Mouse (Mus musculus) testis, postnatal 14 days (tissue): ENCODE measurements around the gene Rpl3.

ENCODE experiments used
- DNase-seq: peaks from one replicate; pipeline ENCODE4 v3.0.0; 2021; ENCODE audit warnings: low spot score

Rpl3 gene

DNA sequence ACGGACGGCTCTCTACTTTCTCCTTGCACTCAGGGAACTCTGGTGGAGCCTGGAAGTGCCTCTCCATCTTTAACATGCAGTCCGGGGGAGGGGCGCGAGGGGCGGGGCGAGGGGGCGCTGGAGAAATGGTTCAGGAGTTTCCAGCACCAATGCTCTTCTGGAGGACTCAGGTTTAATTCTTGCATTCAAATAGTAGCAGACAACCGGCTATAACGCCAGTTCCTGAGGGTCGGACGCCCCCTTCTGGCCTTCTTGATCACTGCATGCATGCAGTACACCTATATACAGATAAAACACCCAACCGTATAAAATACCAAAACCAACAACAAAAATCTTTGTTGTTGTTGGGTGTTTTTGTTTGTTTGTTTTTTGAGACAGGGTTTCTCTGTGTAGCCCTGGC is 26.3 kb downstream of the Rpl3 start:
- peak; percentile 70 for DNase-seq

DNA sequence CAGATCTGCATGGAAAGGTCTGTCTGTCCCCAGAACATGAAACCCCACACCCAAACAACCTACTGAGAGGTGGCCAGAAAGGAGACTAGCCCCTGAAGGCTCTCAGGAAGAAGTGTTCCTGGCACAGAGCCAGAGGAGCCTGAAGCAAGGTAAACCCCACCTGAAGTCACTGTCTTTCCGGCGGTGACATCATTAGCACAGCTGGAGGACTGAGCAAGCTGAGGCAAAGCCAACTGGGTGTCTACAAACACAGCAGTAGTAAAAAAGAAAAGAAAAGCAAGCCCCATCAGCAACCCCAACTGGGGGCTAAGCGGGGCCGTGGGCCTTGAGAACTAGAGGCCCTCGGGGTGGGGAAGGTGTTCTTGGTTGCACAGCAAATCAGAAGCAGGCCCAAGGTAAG is 26.7 kb downstream of the Rpl3 start:
- no peak for DNase-seq

DNA sequence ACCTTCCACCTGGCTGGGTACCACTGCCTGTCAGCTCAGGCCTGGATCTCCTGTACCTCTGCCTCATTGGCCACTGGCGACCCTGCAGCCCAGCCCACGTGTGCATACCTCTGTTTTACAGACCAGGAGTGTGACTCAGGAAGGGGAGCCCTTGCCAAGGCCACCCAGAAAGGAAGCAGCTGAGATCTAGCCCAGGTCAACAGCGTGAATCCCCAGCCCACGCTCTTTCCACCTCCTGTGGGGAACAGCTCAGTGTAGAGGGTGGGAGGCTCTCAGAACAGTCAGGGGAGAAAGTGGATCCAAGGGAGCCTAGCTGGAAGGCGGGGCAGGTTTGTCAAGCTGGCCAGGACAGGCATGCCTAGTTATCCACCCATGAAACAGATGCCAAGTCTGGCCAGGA is 28.8 kb downstream of the Rpl3 start:
- no peak for DNase-seq

DNA sequence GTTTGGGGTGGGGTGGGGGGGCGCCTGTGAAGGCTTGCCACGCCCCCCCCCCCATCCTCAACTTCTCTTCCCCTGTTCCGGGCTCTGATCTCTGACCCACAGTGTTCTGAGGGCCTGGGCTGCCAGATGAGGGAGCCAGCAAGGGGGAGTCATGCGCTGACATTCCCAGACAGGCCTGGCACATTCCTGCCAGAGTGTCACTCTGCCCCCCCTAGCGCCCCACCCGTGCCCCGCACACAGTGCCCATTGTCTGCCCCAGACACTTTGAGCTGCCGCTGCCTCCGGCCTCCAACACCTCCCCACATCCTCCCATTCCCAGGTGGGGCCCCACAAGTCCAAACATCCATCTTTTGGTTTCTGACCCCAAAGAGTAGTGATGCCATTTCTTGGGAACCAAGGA is 29.3 kb downstream of the Rpl3 start:
- no peak for DNase-seq

DNA sequence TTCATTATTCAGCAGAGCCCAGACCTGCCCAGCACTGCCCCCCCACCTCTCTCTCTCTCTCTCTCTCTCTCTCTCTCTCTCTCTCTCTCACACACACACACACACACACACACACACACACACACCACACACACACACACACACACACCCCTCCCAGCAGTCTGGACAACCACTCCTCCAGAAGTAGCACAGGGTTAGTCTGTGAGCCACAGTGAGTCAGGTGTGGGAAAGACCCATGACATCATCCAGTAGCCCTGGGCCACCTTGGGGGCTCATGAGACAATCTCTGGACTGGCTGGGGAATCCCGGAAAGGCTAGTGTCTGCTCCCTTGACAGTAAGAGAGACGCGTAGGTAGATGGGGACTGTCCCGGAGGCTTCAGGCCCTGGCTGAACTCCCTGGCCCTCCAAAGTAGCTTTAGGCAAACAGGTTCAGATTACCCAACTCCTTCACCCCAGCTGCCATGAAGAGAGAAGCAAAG is 30.6 kb downstream of the Rpl3 start:
- no peak for DNase-seq

DNA sequence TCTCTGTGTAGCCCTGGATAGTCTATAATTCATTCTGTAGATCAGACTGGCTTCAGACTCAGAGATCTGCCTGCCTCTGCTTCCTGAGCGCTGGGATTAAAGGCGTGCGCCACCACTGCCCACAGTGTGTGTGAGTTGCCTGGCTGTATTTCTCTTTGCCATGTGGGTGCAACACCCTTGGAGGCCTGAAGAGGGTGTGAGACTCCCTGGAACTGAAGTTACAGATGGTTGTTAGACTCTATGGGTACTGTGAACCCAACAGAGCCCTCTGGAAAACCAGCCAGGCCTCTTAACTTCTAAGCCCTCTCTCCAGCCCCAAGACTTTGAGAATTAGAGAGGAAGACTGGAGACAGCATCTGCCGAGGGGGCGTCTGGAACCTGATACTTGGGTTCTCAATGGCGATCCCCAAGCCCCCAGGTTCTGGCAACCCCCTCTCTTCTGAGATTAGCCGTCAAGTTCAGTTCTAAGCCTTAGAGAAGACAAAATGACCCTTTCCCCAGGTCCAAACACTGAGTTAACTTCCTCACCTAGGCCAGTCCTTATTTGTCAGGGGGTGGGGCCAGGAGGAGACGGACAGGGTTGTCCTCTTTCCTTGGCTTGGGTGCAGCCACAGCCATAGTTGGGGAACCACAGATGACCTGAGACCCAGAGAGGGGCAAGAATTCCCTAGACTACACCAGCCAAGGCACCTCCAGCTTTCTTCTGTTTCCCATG is 31.2 kb downstream of the Rpl3 start:
- DNase-seq = no peak

DNA sequence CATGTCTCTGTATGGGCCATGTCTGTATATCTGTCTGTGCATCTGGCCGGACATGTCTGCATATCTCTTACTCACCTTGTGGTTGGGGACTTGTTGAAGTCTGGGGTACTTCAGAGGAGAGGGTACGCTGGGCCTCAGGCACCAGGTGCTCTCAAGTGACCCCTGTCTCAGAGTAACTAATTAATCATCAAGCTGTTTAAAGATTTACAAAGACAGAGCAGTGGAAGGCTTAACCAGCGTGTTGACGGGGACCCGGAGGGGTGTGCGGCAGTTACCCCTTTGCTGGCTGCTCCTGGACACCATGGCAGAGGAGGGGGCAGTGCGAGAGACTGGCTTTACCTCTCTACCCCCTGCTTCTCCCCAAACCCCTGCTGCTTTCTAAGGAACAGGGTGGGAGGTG is 32.1 kb downstream of the Rpl3 start:
- no peak for DNase-seq

DNA sequence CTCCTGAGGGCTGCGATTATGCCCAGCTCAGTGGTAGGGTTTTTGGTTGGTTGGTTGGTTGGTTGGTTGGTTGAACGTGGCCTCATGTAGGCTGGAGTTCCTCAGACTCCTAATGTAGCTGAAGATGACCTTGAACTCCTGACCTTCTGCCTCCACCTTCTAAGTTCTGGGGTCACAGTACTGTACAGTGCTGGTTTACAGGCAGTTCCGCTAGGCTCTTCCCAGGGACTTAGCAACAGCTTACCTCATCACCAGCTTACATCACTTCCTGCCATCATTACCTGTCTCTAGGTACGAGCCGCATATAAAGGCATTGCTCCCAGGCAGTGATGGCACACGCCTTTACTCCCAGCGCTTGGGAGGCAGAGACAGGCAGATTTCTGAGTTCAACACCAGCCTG is 33.5 kb downstream of the Rpl3 start:
- no peak for DNase-seq

DNA sequence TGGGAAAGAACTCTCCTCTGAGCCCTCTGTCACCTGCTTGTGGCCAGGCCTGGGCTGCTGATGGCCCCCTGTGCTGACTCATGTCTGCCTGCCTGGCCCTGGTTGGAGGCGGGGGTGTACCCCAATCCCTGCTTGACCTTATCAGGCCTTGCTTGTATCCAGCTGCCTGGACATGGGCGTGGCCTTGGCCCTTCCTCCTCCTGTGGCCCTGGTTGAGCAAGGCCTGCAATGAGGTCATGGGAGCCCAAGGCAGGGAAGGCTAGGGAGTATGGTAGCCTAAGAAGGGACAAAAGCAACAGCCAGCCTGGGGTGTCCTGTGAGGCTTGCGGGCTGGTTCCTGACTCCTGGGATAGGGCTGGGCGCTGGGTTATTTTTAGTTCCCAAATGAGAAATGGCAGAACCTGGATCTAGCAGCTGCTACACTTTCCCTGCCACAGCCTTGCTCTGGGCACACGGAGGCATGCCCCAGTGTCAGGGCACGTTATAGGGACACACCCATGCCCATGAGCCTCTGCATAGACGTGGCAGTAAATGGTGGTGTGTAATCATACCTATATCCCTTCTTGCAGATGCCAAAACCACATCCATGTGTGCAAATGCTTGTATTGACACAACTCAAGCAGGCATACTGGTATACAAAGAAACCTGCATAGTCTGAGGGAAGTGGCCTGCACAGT is 37.5 kb downstream of the Rpl3 start:
- peak; percentile 43 for DNase-seq

DNA sequence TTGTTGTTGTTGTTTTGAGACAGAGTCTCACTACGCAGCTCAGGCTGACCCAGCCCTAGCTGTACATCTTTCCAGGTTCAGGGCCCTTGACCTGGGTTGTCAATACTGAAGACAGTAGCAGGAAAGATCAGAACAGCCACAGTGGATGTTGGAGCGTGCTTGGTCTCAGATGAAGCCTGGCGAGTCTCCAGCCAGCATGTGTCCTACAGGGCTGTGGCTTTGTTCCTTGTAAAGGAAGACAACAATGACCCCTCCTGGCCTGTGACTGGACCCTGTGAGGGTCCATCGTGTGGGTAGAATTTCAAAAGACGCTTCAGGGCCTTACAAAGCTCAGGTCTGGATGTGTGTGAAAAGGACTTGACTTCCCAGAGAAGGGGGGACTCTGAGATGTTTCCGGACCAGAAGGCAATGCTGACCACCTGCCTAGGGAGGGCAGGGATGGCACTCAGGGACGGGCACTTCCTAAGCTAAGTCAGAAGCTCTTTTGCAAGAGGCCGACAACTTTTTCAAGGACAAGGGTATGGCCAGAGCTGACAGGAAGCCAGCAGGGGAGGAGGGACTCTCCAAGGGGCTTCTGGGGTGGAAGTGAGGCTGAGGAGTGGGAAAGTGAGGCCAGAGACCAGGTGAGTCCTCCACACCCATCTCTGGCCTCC is 38.2 kb downstream of the Rpl3 start:
- no peak for DNase-seq

DNA sequence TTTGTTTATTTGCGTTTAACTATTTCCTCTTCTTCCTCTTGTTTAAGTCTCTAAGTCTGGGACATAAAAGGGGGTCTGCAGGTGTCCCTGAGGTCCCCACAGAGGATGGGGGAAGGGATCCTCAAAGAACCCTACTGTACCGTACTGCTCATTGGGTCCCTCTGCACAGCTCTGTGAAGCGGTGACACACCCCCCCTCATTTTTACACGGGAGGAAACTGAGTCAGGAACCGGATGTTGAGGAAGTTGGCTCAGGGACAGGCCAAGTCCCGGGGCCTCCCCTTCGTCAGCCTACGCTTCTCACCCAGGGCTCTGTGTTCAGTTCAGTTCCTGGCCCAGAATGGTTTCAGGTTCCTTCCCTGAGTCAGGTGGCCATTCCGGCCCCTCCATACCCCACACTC is 39.9 kb downstream of the Rpl3 start:
- no peak for DNase-seq

DNA sequence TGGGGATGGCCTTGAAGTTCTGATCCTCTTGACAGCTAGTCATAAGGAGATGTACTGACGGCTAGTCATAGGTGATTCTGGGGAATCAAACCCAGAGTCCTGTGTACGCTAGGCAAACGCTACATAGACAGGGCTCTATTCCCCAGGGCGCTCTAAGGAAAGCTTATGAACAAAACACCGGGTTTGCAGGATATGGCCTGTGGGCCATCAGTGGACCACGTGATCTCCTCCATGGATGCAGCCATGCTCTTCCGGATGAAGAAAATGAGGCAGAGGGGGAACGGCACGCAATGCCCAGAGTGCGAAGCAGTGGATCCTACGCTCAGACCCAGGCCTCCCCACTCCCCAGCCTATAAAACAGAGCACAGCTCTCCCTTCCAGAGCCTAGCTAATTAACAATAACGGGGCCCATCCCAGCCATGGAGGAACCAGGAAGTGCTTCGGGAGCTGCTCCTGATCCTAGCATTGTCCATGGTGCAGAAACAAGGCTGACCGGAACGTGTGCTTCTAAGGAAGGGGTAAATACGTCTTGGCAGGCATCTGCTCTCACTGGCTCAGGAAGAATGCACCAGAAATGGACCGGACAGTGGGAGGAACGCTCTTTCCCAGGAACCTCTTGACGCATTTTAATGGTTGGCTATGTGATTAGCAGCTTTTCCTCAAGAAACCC is 40.4 kb downstream of the Rpl3 start:
- no peak for DNase-seq

DNA sequence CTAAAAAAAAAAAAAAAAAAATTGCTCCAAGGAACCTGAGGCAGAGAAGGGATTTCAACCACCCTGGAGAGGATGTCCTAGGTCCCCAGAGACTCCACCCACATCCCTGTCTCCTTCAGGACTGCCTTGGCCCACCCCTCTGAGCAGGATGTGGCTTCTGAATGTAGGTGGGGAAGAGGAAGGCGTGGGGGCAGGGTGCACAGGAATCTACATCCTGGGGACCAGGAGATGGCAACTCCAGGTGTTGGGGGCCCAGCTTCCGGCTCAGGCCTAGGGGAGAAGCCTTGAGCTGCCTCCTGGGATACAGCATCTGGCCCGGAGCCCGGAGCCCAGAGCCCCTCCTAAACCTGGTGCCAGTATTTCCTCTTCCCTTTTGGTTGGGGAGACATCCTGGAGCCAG is 41.6 kb downstream of the Rpl3 start:
- DNase-seq = no peak

DNA sequence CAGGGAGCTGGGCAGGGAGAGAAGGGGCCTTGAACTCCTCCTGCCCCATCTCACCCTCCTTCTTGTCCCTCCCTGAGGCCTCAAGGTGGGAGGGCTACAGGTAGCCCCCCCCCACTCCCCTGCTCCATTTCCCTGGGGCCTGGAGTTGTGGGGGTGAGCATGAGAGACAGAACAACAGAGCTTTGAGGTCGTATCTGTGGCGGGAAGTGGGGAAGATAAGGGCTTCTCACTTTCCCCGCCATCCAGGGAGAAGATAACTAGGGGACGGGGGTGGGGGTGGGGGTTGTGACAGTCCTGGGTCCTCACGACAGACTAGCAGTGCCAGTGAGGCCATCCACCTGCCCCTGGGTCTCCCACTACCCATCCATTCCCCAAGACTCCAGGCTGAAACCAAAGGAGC is 43.7 kb downstream of the Rpl3 start:
- DNase-seq = no peak

DNA sequence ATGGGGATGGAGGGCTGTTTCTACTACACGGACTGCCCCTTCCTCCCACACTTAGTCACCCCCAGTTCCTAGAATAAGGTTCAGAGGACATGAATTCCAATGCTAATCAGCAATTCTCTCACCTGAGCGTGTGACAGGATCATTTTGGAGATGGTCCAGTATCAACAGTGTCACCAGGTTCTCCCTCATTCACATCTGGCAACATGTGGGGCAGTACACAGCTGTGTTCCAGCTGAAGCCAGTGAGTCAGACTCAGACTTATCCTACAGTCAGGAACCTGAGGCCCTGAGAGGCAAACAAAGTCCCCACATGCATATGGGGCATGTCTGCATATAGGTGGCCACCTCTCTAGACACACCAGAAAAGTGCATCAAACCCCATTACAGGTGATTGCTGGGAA is 44.4 kb downstream of the Rpl3 start:
- DNase-seq = no peak

DNA sequence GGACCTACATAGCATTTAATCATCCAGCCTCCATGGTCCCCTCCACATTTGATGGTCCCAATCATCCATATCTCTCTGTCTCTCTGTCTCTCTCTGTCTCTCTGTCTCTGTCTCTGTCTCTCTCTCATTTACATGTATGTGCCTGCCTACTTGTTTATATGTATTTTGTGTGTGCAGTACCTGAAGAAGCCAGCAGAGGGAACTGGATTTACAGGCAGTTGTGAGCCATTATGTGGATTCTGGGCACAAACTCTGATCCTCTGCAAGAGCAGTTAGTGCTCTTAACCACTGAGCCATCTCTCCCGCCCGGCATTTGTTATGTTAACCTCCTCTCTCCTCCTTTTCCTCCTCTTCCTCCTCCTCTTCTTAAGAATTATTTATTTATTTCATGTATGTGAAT is 45.9 kb downstream of the Rpl3 start:
- DNase-seq = no peak

DNA sequence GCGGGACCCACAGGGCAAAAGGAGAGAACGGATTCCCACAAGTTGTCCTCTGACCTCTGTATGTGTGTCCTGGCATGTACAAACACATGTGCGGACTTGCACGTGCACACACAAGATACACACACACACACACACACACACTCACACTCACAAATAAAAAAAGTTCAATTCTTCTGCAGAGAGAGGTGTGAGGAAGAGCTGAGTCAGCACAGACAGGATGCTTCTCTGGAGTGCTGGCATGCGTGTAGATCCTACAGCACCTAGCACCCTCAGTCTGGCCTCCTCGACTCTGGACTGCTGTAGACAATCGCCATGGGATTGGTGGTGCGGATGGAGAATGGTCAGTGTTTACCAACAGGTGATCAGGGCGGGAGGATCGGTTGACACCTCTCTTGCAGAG is 47.4 kb downstream of the Rpl3 start:
- no peak for DNase-seq

DNA sequence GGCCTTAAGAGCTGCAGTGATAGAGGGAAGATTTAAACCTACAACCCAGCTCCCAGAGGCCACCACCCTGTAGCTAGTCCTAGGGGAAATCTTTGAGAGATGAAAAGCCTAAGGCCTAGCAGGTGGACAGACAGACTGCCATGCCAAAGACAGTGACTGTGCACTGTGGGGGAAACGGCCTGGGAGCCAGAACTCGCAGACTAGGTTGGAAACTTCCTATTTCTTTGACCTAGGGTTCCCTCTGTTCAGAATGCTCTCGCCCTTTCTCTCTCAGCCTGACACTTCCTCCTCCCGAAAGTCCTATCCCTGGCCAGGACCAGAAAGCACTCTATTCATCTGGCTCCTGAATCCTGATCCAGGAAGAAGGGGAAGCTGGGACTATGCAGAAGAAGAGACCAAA is 49.5 kb downstream of the Rpl3 start:
- no peak for DNase-seq

DNA sequence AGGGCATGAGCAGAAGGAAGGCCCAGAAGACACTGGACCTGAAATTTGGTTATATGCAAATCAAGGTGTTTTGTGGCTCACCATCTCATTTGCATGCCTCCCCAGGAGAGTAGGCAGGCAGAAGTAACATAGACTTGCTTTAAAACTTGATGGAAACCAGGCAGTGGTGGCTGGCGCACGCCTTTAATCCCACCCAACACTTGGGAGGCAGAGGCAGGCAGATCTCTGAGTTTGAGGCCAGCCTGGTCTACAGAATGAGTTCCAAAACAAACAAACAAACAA is 53.6 kb downstream of the Rpl3 start:
- DNase-seq = no peak

DNA sequence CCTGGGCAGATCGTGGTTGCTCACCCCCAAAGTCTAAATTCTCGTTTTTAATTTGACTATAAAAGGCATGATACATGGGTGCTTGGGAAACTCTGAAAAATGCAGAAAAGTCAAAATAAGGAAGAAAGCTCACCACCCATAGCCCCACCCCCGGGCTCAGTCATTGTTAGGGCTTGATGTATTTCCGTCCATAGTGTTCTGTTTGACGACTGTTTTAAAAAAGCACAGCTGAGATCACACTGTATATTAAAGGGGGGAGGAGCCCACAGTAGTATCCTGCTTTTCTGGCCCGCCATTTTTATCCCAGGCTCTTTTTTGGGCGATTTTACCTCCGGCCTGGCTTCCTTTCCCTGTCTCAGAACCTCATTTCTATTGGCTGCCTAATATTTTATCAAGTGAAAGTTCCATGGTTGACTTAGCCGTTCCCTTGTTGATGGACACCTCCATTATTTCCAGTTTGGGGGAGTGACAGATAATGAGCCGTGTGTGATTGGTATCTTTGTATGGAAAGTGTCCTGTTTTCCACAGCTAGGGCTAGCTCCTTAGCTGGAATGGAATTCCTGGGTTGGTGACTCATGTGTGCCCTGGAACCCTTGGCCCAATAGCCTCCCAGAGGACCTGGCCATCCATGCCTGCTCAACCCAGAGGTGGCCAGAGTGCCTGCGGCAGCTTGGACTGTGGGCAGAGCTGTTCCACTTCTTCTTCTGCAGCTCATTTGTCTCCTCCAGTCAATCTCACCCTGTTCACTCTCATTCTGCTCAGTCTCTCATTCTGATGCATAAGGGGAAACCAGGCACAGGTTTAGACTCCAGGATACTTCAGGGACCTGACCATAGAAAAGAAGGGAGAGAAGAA is 54.2 kb downstream of the Rpl3 start:
- no peak for DNase-seq

DNA sequence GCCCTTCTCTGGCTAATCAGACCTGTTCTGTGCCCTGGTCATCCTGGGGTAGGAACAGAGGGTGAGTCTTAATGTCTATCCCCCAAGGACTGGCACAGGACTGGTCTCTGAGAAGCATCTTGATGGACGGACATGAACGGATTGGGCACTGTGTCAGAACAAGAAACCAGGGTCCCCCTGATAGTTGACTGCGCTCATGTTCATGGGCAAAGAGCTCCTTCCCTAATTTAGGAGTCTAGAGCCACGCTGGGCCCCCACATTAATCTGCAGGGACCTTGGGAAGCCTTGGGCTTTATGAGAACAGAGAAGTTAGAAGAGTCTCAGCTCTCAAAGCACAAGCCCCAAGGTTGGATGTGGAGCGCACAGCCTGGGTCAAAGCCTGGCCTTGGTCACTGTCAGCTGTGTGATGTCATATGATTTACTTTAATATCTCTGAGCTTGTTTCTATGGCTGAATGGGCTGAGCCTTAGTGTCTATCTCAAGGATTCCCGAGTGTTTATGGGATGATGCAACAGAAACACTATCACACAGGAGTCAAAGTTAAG is 56.3 kb downstream of the Rpl3 start:
- DNase-seq = no peak

DNA sequence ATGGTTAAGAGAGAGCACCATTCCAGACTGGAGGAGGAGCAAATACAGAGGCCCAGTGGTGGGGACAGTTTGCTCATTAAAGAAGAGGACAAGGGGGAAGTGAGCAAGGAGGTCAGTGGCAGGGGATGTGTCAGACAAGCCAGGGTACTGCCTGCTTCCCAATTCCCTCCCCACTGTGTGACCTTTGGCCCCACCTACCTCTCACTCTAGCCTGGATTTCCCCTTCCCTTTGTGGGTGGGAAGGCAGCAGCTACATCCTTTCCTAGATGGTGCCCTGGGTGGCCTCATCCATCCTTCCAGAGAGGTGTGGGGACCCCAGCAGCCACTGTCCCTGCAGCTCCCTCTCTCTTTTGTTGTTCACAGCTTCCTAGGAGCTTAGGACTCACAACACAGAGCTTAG is 56.8 kb downstream of the Rpl3 start:
- DNase-seq = no peak
